Comparison of ENCODE assay signal across 8 mouse cellular contexts in the genomic region with DNA sequence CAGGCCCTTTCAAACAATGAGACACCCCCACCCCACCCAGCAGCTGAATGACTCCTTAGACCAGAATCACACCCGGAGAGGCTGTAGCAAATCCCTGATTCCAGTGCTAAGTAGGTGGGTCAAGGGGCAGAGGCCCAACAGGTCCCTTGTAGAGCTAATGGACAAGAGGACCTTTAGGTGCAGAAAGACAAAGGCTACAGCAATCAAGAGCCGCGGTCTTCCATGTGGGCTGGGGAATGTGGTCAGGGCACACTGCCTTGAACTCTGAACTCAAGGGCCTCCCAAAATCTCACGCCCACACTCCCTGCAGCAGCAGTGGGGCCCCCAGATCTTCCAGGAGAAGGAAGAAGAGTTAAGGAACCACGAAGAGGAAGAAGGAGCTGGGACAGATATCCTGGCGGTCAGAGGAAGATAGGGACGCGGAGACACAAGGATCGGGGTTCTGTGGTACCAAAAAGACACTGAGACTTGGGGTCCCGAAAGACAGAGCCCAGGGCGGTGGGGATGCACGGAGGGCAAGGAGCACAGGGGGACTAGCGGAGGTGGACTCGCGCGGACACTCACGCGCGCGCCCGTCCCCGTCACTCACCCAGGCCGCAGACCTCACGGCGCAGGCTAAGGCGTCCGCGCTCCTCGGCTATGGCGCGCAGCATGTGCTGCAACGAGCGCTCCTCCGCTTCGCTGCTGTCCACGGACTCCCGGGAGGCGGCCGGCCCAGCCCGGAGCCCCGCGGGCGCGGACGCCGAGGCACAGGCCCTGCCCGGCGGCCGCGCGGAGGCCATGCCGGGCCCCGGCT. TPM values are rescaled to one million over a fixed set of nuclear protein-coding genes. Genes with fewer than 3 reads are reported as not detected.
A peak's percentile ranks its signal among the peaks of the same experiment; 100 is the strongest.
DNase-seq lines count a peak whose midpoint lies in the region; ATAC-seq lines count a peak whose summit lies in the region.

No protein-coding gene starts in this region.

- H3K27ac ChIP-seq in forebrain, embryonic 16.5 days (ENCODE audit: low read length) = peak overlapping the region; percentile 51
- H3K27ac ChIP-seq in kidney, embryonic 15.5 days = peak overlapping the region; percentile 70
- H3K27ac ChIP-seq in stomach, embryonic 15.5 days = peak overlapping the region; percentile 40

- H3K9me3 ChIP-seq in forebrain, embryonic 16.5 days (ENCODE audit: control insufficient read depth, low read length) = no peaks in the 10 kb centered on the region
- H3K9me3 ChIP-seq in kidney, embryonic 15.5 days (replicated peaks) = no peaks in the 10 kb centered on the region
- peaks cover 12% of the 10 kb centered on the region for H3K9me3 ChIP-seq in megakaryocyte, embryonic 14.5 days
- H3K9me3 ChIP-seq in stomach, embryonic 15.5 days = no peaks in the 10 kb centered on the region

- WGBS in forebrain, embryonic 16.5 days = under 1% methylated on average over 53 of the region's 53 CpGs
- under 1% methylated on average over 52 of the region's 53 CpGs for WGBS in kidney, embryonic 15.5 days
- under 1% methylated on average over 52 of the region's 53 CpGs for WGBS in stomach, embryonic 15.5 days

- H3K4me1 ChIP-seq in forebrain, embryonic 16.5 days (replicated peaks; ENCODE audit: control insufficient read depth, insufficient read depth, low read length) = peaks cover 51% of the 10 kb centered on the region
- peaks cover 27% of the 10 kb centered on the region for H3K4me1 ChIP-seq in kidney, embryonic 15.5 days
- H3K4me1 ChIP-seq in megakaryocyte, embryonic 14.5 days = peaks cover 48% of the 10 kb centered on the region
- peaks cover 22% of the 10 kb centered on the region for H3K4me1 ChIP-seq in stomach, embryonic 15.5 days

- H3K4me3 ChIP-seq in forebrain, embryonic 16.5 days (replicated peaks; ENCODE audit: low read length) = peak overlapping the region; percentile 90
- H3K4me3 ChIP-seq in kidney, embryonic 15.5 days (replicated peaks) = peak overlapping the region; percentile 85
- peak overlapping the region; percentile 96 for H3K4me3 ChIP-seq in megakaryocyte, embryonic 14.5 days (replicated peaks)
- H3K4me3 ChIP-seq in stomach, embryonic 15.5 days (replicated peaks) = peak overlapping the region; percentile 78

- H3K4me2 ChIP-seq in forebrain, embryonic 16.5 days (ENCODE audit: low read length) = peak overlapping the region; percentile 80
- peak overlapping the region; percentile 91 for H3K4me2 ChIP-seq in kidney, embryonic 15.5 days
- H3K4me2 ChIP-seq in stomach, embryonic 15.5 days = peak overlapping the region; percentile 88

- peak; percentile 45 for ATAC-seq in forebrain, embryonic 16.5 days
- ATAC-seq in kidney, embryonic 15.5 days (replicated peaks; ENCODE audit: low FRiP score) = peak; percentile 68
- ATAC-seq in stomach, embryonic 15.5 days (ENCODE audit: insufficient read depth, low FRiP score, low read depth) = peak; percentile 57

- H3K9ac ChIP-seq in forebrain, embryonic 16.5 days (replicated peaks; ENCODE audit: low read depth, low read length) = peak overlapping the region; percentile 76
- peak overlapping the region; percentile 88 for H3K9ac ChIP-seq in kidney, embryonic 15.5 days
- peak overlapping the region; percentile 85 for H3K9ac ChIP-seq in stomach, embryonic 15.5 days

- no peaks in the 10 kb centered on the region for H3K27me3 ChIP-seq in forebrain, embryonic 16.5 days (replicated peaks; ENCODE audit: control insufficient read depth, insufficient read depth, low read length)
- no peaks in the 10 kb centered on the region for H3K27me3 ChIP-seq in kidney, embryonic 15.5 days
- peaks cover 69% of the 10 kb centered on the region for H3K27me3 ChIP-seq in megakaryocyte, embryonic 14.5 days (replicated peaks)
- no peaks in the 10 kb centered on the region for H3K27me3 ChIP-seq in stomach, embryonic 15.5 days (replicated peaks)

- peak; percentile 78 for DNase-seq in adrenal gland, adult 2 months
- DNase-seq in adrenal gland, postnatal 4 days (ENCODE audit: low spot score in 2 of 2) = no peak
- DNase-seq in urinary bladder, postnatal 36 days (ENCODE audit: low spot score in 2 of 2) = peak; percentile 26 to 38
- no peak for DNase-seq in urinary bladder, postnatal 10 days (ENCODE audit: low spot score)

- H3K36me3 ChIP-seq in forebrain, embryonic 16.5 days (ENCODE audit: control insufficient read depth, insufficient read depth) = no peaks in the 10 kb centered on the region
- H3K36me3 ChIP-seq in kidney, embryonic 15.5 days = no peaks in the 10 kb centered on the region
- H3K36me3 ChIP-seq in megakaryocyte, embryonic 14.5 days (replicated peaks; ENCODE audit: low read length) = no peaks in the 10 kb centered on the region
- H3K36me3 ChIP-seq in stomach, embryonic 15.5 days = no peaks in the 10 kb centered on the region

RNA-seq across cellular contexts. Expression of gene 5031439G07Rik, which starts 1.1 kb away (rescaled TPM):
- total RNA-seq in adrenal gland, adult 2 months (2021) = 10 to 100 TPM; 24.1 to 41.5 TPM
- polyA plus RNA-seq in adrenal gland, adult 2 months (2012; rRNA removed) = 17.7 and 18.2 TPM in 2 replicates
- total RNA-seq in adrenal gland, postnatal 4 days (2021) = 10 to 100 TPM; 40.4 to 44.4 TPM
- polyA plus RNA-seq in forebrain, embryonic 16.5 days (2015; fragmentation: Nextera tagmentation; extraction: Ambion mirVana) = 24.2 and 24.8 TPM in 2 replicates
- 5.7 and 7.1 TPM in 2 replicates for polyA plus RNA-seq in kidney, embryonic 15.5 days (2015; fragmentation: Nextera tagmentation; extraction: Ambion mirVana)
- polyA plus RNA-seq in megakaryocyte, embryonic 14.5 days (2012; ENCODE audit: insufficient read depth, low replicate concordance) = 17.6 and 21.8 TPM in 2 replicates
- polyA plus RNA-seq in stomach, embryonic 15.5 days (2015; fragmentation: Nextera tagmentation; extraction: Ambion mirVana) = 13.7 and 16.2 TPM in 2 replicates

RNA-seq across cellular contexts. Expression of gene Upk3a, which starts 29.7 kb away (rescaled TPM):
- not detected for total RNA-seq in adrenal gland, adult 2 months (2021)
- polyA plus RNA-seq in adrenal gland, adult 2 months (2012; rRNA removed) = not detected in 2 replicates
- not detected for total RNA-seq in adrenal gland, postnatal 4 days (2021)
- 0.83 and 1.1 TPM in 2 replicates for polyA plus RNA-seq in forebrain, embryonic 16.5 days (2015; fragmentation: Nextera tagmentation; extraction: Ambion mirVana)
- 25.0 and 27.2 TPM in 2 replicates for polyA plus RNA-seq in kidney, embryonic 15.5 days (2015; fragmentation: Nextera tagmentation; extraction: Ambion mirVana)
- not detected in 2 replicates for polyA plus RNA-seq in megakaryocyte, embryonic 14.5 days (2012; ENCODE audit: insufficient read depth, low replicate concordance)
- 6.8 and 8.6 TPM in 2 replicates for polyA plus RNA-seq in stomach, embryonic 15.5 days (2015; fragmentation: Nextera tagmentation; extraction: Ambion mirVana)

RNA-seq across cellular contexts. Expression of gene Fam118a, which starts 41.5 kb away (rescaled TPM):
- 10 to 100 TPM in 1 of 2 experiments, 1 to 10 TPM in 1; 6.0 to 12.4 TPM for total RNA-seq in adrenal gland, adult 2 months (2021)
- polyA plus RNA-seq in adrenal gland, adult 2 months (2012; rRNA removed) = 2.4 and 3.0 TPM in 2 replicates
- total RNA-seq in adrenal gland, postnatal 4 days (2021) = 10 to 100 TPM; 16.6 to 19.2 TPM
- 35.3 and 38.9 TPM in 2 replicates for polyA plus RNA-seq in forebrain, embryonic 16.5 days (2015; fragmentation: Nextera tagmentation; extraction: Ambion mirVana)
- polyA plus RNA-seq in kidney, embryonic 15.5 days (2015; fragmentation: Nextera tagmentation; extraction: Ambion mirVana) = 20.9 and 23.0 TPM in 2 replicates
- polyA plus RNA-seq in megakaryocyte, embryonic 14.5 days (2012; ENCODE audit: insufficient read depth, low replicate concordance) = 0.97 TPM in 1 of 2 replicates, not detected in the other
- polyA plus RNA-seq in stomach, embryonic 15.5 days (2015; fragmentation: Nextera tagmentation; extraction: Ambion mirVana) = 29.8 and 30.4 TPM in 2 replicates

Comparison
In these comparisons a context has a peak if more than half of its experiments do, and no peak if none do; other contexts are left out.
1. DNase-seq: peak in adrenal gland, adult 2 months (single experiment) and urinary bladder, postnatal 36 days (2 of 2); none in adrenal gland, postnatal 4 days (0 of 2) and urinary bladder, postnatal 10 days (single experiment).
2. Peak in every context shown above with its lines, with median percentiles within 50 percentile points of each other: ATAC-seq, H3K27ac ChIP-seq, H3K4me2 ChIP-seq, H3K4me3 ChIP-seq and H3K9ac ChIP-seq.